Mouse (Mus musculus) CH12.LX (cell line): Measurements from ENCODE around the gene Nrxn3. TPM values are rescaled to one million over a fixed set of nuclear protein-coding genes. Genes with fewer than 3 reads are reported as not detected.

Source experiments
- DNase-seq: peaks from one replicate; pipeline ENCODE4 v3.0.0-alpha.2; 2013; ENCODE audit errors: extremely low read depth
- H3K27ac ChIP-seq: 2 replicates; pipeline ENCODE4 v1.5.1; 2012; ENCODE audit warnings: low read depth, mild to moderate bottlenecking, control low read depth, moderate library complexity; ENCODE audit not compliant: insufficient read depth
- H3K27me3 ChIP-seq: replicated peaks from 2 replicates; pipeline ENCODE3; 2012; ENCODE audit warnings: inconsistent platforms
- H3K36me3 ChIP-seq, 2 experiments: replicated peaks in 1 of 2; 2 replicates each; pipeline versions ENCODE3 to v1.6.1; 2012; ENCODE audit warnings: inconsistent platforms in 1 of 2, low read length in 1 of 2, mild to moderate bottlenecking in 1 of 2, mixed read lengths in 1 of 2, moderate library complexity in 1 of 2; ENCODE audit not compliant: control insufficient read depth in 1 of 2, insufficient read depth in 1 of 2
- H3K4me1 ChIP-seq, 2 experiments: 2 replicates each; pipeline ENCODE4 v1.6.1; 2012; ENCODE audit warnings: inconsistent platforms in 1 of 2, moderate library complexity in 1 of 2; ENCODE audit not compliant: insufficient read depth in 2 of 2, control insufficient read depth in 1 of 2
- H3K4me2 ChIP-seq: 2 replicates; pipeline ENCODE4 v1.6.1; 2012; ENCODE audit warnings: low read depth, mild to moderate bottlenecking, control low read depth; ENCODE audit not compliant: poor library complexity, insufficient read depth, severe bottlenecking
- H3K4me3 ChIP-seq, 3 experiments: fragments of 150-350 bp in 1 of 3; sonication (generic) in 1 of 3; replicated peaks in 1 of 3; 2 replicates each; pipeline versions ENCODE3 to v1.5.1; 2011 to 2012; ENCODE audit warnings: low read depth in 2 of 3, low read length in 2 of 3, mild to moderate bottlenecking in 2 of 3, moderate library complexity in 2 of 3, control low read depth in 1 of 3, improper control_type of control experiment in 1 of 3, inconsistent platforms in 1 of 3, mixed read lengths in 1 of 3; ENCODE audit not compliant: poor library complexity in 1 of 3
- H3K79me2 ChIP-seq: replicated peaks from 2 replicates; pipeline ENCODE4 v1.6.1; 2012; ENCODE audit warnings: mild to moderate bottlenecking, moderate library complexity; ENCODE audit not compliant: control insufficient read depth, poor library complexity, insufficient read depth, severe bottlenecking; ENCODE audit errors: extremely low read depth
- H3K9ac ChIP-seq: 2 replicates; pipeline ENCODE4 v1.6.1; 2012; ENCODE audit warnings: low read depth, mild to moderate bottlenecking, control low read depth, moderate library complexity; ENCODE audit not compliant: insufficient read depth
- H3K9me3 ChIP-seq: replicated peaks from 2 replicates; pipeline ENCODE3; 2012; ENCODE audit warnings: low read length, inconsistent platforms, mixed read lengths
- BHLHE40 ChIP-seq: IDR thresholded peaks from 2 replicates; pipeline ENCODE4 v1.6.1; 2011; ENCODE audit warnings: mild to moderate bottlenecking, low read depth, low read length, improper control_type of control experiment
- CTCF ChIP-seq, 2 experiments: IDR thresholded peaks in 1 of 2; conservative IDR thresholded peaks in 1 of 2; 2 replicates each; pipeline ENCODE4 v1.5.1; 2011 to 2012; ENCODE audit warnings: low read depth in 2 of 2, low read length in 2 of 2, improper control_type of control experiment in 1 of 2, inconsistent platforms in 1 of 2, mild to moderate bottlenecking in 1 of 2, moderate library complexity in 1 of 2
- E2F4 ChIP-seq: IDR thresholded peaks from 2 replicates; pipeline ENCODE4 v1.6.1; 2011; ENCODE audit warnings: low read depth, low read length, improper control_type of control experiment; ENCODE audit not compliant: insufficient replicate concordance
- ETS1 ChIP-seq: conservative IDR thresholded peaks from 2 replicates; pipeline ENCODE4 v1.6.1; 2012; ENCODE audit warnings: low read depth, mild to moderate bottlenecking, inconsistent platforms, low read length, improper control_type of control experiment, moderate library complexity
- GABPA ChIP-seq: IDR thresholded peaks from 2 replicates; pipeline ENCODE4 v1.6.1; 2012; ENCODE audit warnings: low read depth, low read length, improper control_type of control experiment, inconsistent platforms; ENCODE audit not compliant: insufficient replicate concordance
- HCFC1 ChIP-seq: IDR thresholded peaks from 2 replicates; pipeline ENCODE4 v1.6.1; 2012; ENCODE audit warnings: low read depth, mild to moderate bottlenecking, inconsistent platforms, low read length, improper control_type of control experiment
- IRF4 ChIP-seq: IDR thresholded peaks from 2 replicates; pipeline ENCODE4 v1.6.1; 2014; ENCODE audit warnings: low read depth, mild to moderate bottlenecking, inconsistent platforms, low read length, improper control_type of control experiment
- JUN ChIP-seq: IDR thresholded peaks from 2 replicates; pipeline ENCODE4 v1.6.1; 2011; ENCODE audit warnings: low read depth, mild to moderate bottlenecking, low read length, improper control_type of control experiment, moderate library complexity; ENCODE audit not compliant: insufficient read depth
- JUND ChIP-seq: conservative IDR thresholded peaks from 2 replicates; pipeline ENCODE4 v1.6.1; 2011; ENCODE audit warnings: low read depth, low read length, improper control_type of control experiment
- KAT2A ChIP-seq: IDR thresholded peaks from 2 replicates; pipeline ENCODE4 v1.6.1; 2012; ENCODE audit warnings: low read length, improper control_type of control experiment, inconsistent platforms; ENCODE audit not compliant: insufficient replicate concordance
- MAFK ChIP-seq: IDR thresholded peaks from 2 replicates; pipeline ENCODE4 v1.6.1; 2011; ENCODE audit warnings: low read length, improper control_type of control experiment; ENCODE audit not compliant: insufficient replicate concordance
- MAX ChIP-seq: IDR thresholded peaks from 2 replicates; pipeline ENCODE4 v1.6.1; 2011; ENCODE audit warnings: low read length, improper control_type of control experiment
- MAZ ChIP-seq: IDR thresholded peaks from 2 replicates; pipeline ENCODE4 v1.6.1; 2012; ENCODE audit warnings: low read depth, mild to moderate bottlenecking, inconsistent platforms, low read length, improper control_type of control experiment, moderate library complexity
- MXI1 ChIP-seq: IDR thresholded peaks from 2 replicates; pipeline ENCODE4 v1.6.1; 2011; ENCODE audit warnings: mild to moderate bottlenecking, low read depth, low read length, improper control_type of control experiment
- MYC ChIP-seq: IDR thresholded peaks from 2 replicates; pipeline ENCODE4 v1.6.1; 2011; ENCODE audit warnings: low read depth, mild to moderate bottlenecking, improper control_type of control experiment, low read length
- NELFE ChIP-seq: IDR thresholded peaks from 2 replicates; pipeline ENCODE4 v1.6.1; 2011; ENCODE audit warnings: low read depth, low read length, improper control_type of control experiment
- POLR2A ChIP-seq: IDR thresholded peaks from 2 replicates; pipeline ENCODE4 v1.6.1; 2011; ENCODE audit warnings: low read depth, mild to moderate bottlenecking, improper control_type of control experiment, low read length
- POLR2AphosphoS2 ChIP-seq: IDR thresholded peaks from 2 replicates; pipeline ENCODE4 v1.6.1; 2011; ENCODE audit warnings: low read depth, low read length, improper control_type of control experiment
- RAD21 ChIP-seq: IDR thresholded peaks from 2 replicates; pipeline ENCODE4 v1.6.1; 2011; ENCODE audit warnings: low read depth, mild to moderate bottlenecking, low read length, improper control_type of control experiment, moderate library complexity
- RCOR1 ChIP-seq: conservative IDR thresholded peaks from 2 replicates; pipeline ENCODE4 v1.6.1; 2012; ENCODE audit warnings: low read depth, mild to moderate bottlenecking, inconsistent platforms, low read length, improper control_type of control experiment
- SIN3A ChIP-seq: IDR thresholded peaks from 2 replicates; pipeline ENCODE4 v1.6.1; 2012; ENCODE audit warnings: low read length, improper control_type of control experiment, inconsistent platforms
- SMC3 ChIP-seq: IDR thresholded peaks from 2 replicates; pipeline ENCODE4 v1.6.1; 2011; ENCODE audit warnings: low read depth, low read length, improper control_type of control experiment
- TBP ChIP-seq: conservative IDR thresholded peaks from 2 replicates; pipeline ENCODE4 v1.6.1; 2011; ENCODE audit warnings: low read depth, low read length, improper control_type of control experiment
- TCF12 ChIP-seq: IDR thresholded peaks from 2 replicates; pipeline ENCODE4 v1.6.1; 2014; ENCODE audit warnings: low read depth, mild to moderate bottlenecking, inconsistent platforms, low read length, improper control_type of control experiment
- USF1 ChIP-seq: IDR thresholded peaks from 2 replicates; pipeline ENCODE4 v1.6.1; 2014; ENCODE audit warnings: low read depth, mild to moderate bottlenecking, inconsistent platforms, low read length, improper control_type of control experiment
- USF2 ChIP-seq: conservative IDR thresholded peaks from 2 replicates; pipeline ENCODE4 v1.6.1; 2011; ENCODE audit warnings: low read depth, low read length, improper control_type of control experiment
- ZMIZ1 ChIP-seq: IDR thresholded peaks from 2 replicates; pipeline ENCODE4 v1.6.1; 2012; ENCODE audit warnings: low read depth, mild to moderate bottlenecking, inconsistent platforms, low read length, improper control_type of control experiment
- ZNF384 ChIP-seq: IDR thresholded peaks from 2 replicates; pipeline ENCODE4 v1.6.1; 2012; ENCODE audit warnings: low read depth, low read length, improper control_type of control experiment, inconsistent platforms
- dilution Hi-C: fragments of 300-500 bp; cut with MboI; formaldehyde crosslinking; loops from 2 replicates; pipeline ENCODE4 v1.14.3; 2020; ENCODE audit warnings: low sequenced_read_pairs; ENCODE audit not compliant: extremely low pct_unique_long_range_greater_than_20kb, extremely low pct_ligation_motif_present
- in situ Hi-C: fragments of 300-500 bp; cut with MboI; formaldehyde crosslinking; loops from 3 replicates; pipeline ENCODE4 v1.14.3; 2019; ENCODE audit warnings: low sequenced_read_pairs, low pct_ligation_motif_present, low pct_unique_long_range_greater_than_20kb, mixed read lengths
- polyA plus RNA-seq: library from polyadenylated mRNA; unstranded; fragments of >175 nt; gene quantifications from 2 replicates; pipeline ENCODE4 v1.2.1, GENCODE M21; 2012; ENCODE audit warnings: low read depth; ENCODE audit not compliant: insufficient read length
- total RNA-seq, 2 experiments: library from RNA; depleted of rRNA; stranded (reverse); fragments of 300-350 nt in 1 of 2; fragments of >200 nt in 1 of 2; gene quantifications; 2 replicates each; pipeline ENCODE4 v1.2.3; 2012 to 2014

Gene Nrxn3
- total and polyA plus RNA-seq, 3 experiments: 0.04 to 0.17 (median 0.09) TPM

DNA sequence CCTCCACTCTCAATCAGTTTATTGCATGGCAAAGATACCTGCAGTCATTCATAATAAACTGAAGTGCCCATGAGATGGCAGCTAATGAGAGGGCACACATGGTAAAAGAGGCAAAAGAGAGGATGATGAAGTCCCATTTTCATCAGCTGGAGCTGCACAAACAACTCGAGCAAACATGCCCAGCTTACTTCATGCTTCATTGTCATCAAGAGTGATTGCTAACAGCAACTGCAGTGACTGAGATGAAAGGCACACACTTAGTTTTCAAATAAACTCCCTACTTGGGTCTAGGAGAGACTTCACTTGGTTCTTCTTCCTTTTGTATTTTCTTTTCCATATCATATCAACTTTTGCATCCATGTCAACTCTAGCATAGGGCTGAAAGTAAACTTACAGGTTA, 1318.4 kb downstream of the Nrxn3 start:
- Histone ChIP-seq H3K27ac (no peak overlapping the region), H3K4me1 (no peaks in the 10 kb centered on the region), H3K9ac (no peak overlapping the region), H3K9me3 (no peaks in the 10 kb centered on the region), H3K36me3 (no peaks in the 10 kb centered on the region), H3K79me2 (no peaks in the 10 kb centered on the region), H3K4me3 (no peak overlapping the region), H3K4me2 (no peak overlapping the region), H3K27me3 (no peaks in the 10 kb centered on the region)
- no peak for DNase-seq
- dilution Hi-C loops: no loop called here
- TF ChIP-seq TBP (no peak), ETS1 (no peak), MAFK (no peak), USF2 (no peak), JUN (no peak), MAZ (no peak), HCFC1 (no peak), MAX (no peak), KAT2A (no peak), ZMIZ1 (no peak), USF1 (no peak), IRF4 (no peak), ZNF384 (no peak), GABPA (no peak), NELFE (no peak)
- in situ Hi-C loops: no loop called here

DNA sequence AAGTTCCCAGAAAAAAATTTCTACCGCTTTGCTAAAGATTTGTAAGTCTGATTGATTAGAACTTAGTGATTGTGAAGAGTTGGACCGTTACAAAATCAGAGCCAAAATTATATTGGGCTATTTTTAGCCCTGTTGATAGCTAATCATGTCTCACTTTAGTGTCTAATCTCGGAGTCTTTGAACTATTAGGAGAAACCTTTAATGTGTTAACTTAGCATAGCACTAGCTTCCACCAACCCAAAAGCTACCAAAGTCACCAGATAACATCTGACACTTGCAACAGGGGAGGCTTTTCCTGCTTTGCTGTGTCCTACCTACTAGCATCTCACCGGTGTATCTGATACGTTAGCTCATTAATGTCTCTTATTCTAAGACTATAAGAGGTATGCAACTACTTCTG, 1333.6 kb downstream of the Nrxn3 start:
- in situ Hi-C loops: no loop called here
- TF ChIP-seq SIN3A (no peak), E2F4 (no peak), ETS1 (no peak), SMC3 (no peak), TCF12 (no peak), RAD21 (no peak), KAT2A (no peak), MYC (no peak), RCOR1 (no peak), ZNF384 (no peak), TBP (no peak), IRF4 (no peak), NELFE (no peak), JUND (no peak), BHLHE40 (no peak), POLR2AphosphoS2 (no peak), GABPA (no peak), CTCF (conservative IDR thresholded peaks at IDR 0.05 in 1 of 2, IDR thresholded peaks at IDR 0.05 in 1 of 2; ENCODE audit: low read depth in 2 of 2, low read length in 2 of 2) (no peak), MXI1 (no peak), POLR2A (no peak)
- DNase-seq: no peak
- dilution Hi-C loops: no loop called here
- H3K9me3 ChIP-seq: no peaks in the 10 kb centered on the region
- H3K4me2 ChIP-seq: no peak overlapping the region
- no peak overlapping the region for H3K9ac ChIP-seq
- no peak overlapping the region for H3K27ac ChIP-seq
- H3K79me2 ChIP-seq: no peaks in the 10 kb centered on the region
- H3K27me3 ChIP-seq: no peaks in the 10 kb centered on the region
- no peaks in the 10 kb centered on the region for H3K36me3 ChIP-seq
- H3K4me1 ChIP-seq: peaks cover 0 to 11% of the 10 kb centered on the region in 2 experiments; a peak in 2 of 4 replicates
- H3K4me3 ChIP-seq: no peak overlapping the region
